Mouse (Mus musculus) E14TG2a.4 (cell line): ENCODE data around the gene Ccdc148.

Experiments used
- H3K27me3 ChIP-seq: 2 replicates; pipeline ENCODE4 v1.6.1; 2014; ENCODE audit warnings: low read length, control low read depth; ENCODE audit not compliant: insufficient read depth
- H3K36me3 ChIP-seq: 2 replicates; pipeline ENCODE4 v1.6.1; 2014; ENCODE audit warnings: low read length, control low read depth; ENCODE audit not compliant: insufficient read depth
- H3K4me1 ChIP-seq: replicated peaks from 2 replicates; pipeline ENCODE4 v1.6.1; 2014; ENCODE audit warnings: low read depth, low read length, control low read depth
- H3K4me3 ChIP-seq: replicated peaks from 2 replicates; pipeline ENCODE4 v1.5.1; 2014; ENCODE audit warnings: mild to moderate bottlenecking, low read length
- H3K9me3 ChIP-seq: 2 replicates; pipeline ENCODE4 v1.6.1; 2014; ENCODE audit warnings: low read length, control low read depth
- CTCF ChIP-seq: conservative IDR thresholded peaks from 2 replicates; pipeline ENCODE4 v1.5.1; 2014; ENCODE audit warnings: low read length
- NANOG ChIP-seq: IDR thresholded peaks from 2 replicates; pipeline ENCODE4 v1.6.1; 2014; ENCODE audit warnings: borderline replicate concordance, low read length, mixed read lengths
- POU5F1 ChIP-seq: IDR thresholded peaks from 2 replicates; pipeline ENCODE4 v1.6.1; 2014; ENCODE audit warnings: low read length, borderline replicate concordance

The Ccdc148 gene

DNA sequence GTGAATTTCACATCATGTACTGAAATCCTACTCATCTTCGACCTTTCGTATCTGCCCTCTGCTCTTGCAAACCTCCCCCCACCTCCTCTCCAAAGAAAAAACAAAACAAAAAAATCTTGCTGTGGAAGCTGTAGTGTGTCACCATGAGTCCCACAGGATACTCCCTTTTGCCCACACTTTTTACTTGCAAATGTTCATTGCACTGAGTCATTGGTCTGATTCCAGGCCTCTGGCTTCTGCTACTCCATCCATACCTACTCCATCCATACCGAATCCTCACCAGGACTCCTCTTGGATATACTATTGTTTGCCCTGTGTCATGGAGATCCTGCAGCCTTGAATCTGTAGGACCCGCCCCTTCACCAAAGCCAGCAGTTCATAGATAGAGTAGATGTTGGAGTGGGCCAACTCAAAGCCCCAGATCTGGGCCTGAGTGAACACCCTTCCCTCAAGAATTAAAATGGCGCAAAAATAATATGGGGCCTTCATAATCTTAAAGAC is 39.0 kb upstream of the Ccdc148 start:
- Histone ChIP-seq H3K4me1 (peaks cover 79% of the 10 kb centered on the region), H3K36me3 (peaks cover 21% of the 10 kb centered on the region; the same call in 1 of the 2 replicates), H3K27me3 (no peaks in the 10 kb centered on the region), H3K9me3 (no peaks in the 10 kb centered on the region), H3K4me3 (no peak overlapping the region)
- no peak for TF ChIP-seq POU5F1
- TF ChIP-seq NANOG, result no peak
- no peak for TF ChIP-seq CTCF

DNA sequence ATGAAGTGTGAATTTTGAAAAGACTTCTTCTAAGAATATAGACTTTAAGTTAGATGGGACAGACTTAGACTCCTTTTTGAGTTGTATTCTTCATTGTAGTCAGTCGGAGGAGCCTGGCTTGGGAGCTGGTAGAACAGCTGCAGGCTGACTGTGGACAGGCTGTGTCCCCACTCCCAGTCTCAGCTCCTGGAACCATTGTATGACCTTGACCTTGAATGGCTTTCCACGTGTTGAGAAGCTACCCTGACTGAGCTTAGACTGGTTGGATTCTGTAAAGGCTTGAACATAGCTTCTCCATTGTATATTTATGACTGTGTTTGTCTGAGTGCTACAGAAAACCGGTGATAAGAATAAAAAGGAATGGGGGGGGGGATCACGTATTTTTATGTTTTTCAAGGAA is 36.7 kb upstream of the Ccdc148 start:
- Histone ChIP-seq H3K4me1 (peaks cover 66% of the 10 kb centered on the region), H3K27me3 (no peaks in the 10 kb centered on the region), H3K9me3 (no peaks in the 10 kb centered on the region), H3K36me3 (peaks cover 23% of the 10 kb centered on the region), H3K4me3 (no peak overlapping the region)
- TF ChIP-seq CTCF, result no peak
- TF ChIP-seq POU5F1, result no peak
- TF ChIP-seq NANOG, result no peak

DNA sequence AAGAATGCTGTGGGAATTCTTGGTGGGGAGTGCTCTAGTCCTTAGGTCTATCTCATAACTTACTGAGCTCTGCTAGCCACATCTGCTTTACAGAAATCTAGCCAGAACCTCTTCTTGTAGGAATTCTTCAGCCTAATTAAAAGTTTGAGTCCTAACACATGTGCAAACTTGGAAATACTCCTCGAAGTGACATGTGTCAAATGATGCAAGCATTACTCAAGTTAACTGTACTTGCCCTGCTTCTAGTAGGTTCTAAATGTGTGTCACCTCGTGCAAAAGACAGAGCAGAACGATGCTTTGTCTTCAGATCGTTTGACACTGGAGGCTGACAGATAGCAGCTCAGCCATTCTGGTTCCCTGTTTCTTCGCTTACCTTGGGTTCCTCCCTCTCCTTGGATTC is 32.6 kb upstream of the Ccdc148 start:
- H3K27me3 ChIP-seq, result no peaks in the 10 kb centered on the region
- H3K4me3 ChIP-seq, result no peak overlapping the region
- TF ChIP-seq NANOG, result no peak
- no peak for TF ChIP-seq POU5F1
- no peak for TF ChIP-seq CTCF
- no peaks in the 10 kb centered on the region for H3K9me3 ChIP-seq
- H3K4me1 ChIP-seq, result peaks cover 52% of the 10 kb centered on the region
- H3K36me3 ChIP-seq, result peaks cover 47% of the 10 kb centered on the region

DNA sequence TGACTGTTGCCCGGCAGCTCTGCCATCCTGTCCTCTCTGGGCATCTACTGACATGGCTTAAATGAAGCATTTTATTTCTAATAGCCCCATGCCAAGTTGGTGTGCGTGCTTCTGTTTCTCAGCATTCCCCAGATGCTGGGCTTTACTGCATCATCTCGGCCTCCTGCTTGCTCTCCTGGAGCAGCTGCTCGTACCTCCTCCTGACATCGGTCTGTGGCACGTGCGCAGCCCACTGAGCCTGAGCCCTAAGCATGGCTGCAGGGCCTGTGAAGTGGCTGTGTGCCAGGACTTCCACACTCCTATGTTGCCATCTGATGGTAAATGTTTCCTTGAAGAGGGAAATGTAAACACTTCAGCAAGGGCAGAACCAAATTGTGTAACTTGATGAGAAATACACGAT is 31.0 kb upstream of the Ccdc148 start:
- Histone ChIP-seq H3K4me3 (no peak overlapping the region), H3K27me3 (no peaks in the 10 kb centered on the region), H3K36me3 (peaks cover 57% of the 10 kb centered on the region), H3K9me3 (no peaks in the 10 kb centered on the region), H3K4me1 (peaks cover 48% of the 10 kb centered on the region)
- TF ChIP-seq CTCF (no peak), POU5F1 (no peak), NANOG (no peak)

DNA sequence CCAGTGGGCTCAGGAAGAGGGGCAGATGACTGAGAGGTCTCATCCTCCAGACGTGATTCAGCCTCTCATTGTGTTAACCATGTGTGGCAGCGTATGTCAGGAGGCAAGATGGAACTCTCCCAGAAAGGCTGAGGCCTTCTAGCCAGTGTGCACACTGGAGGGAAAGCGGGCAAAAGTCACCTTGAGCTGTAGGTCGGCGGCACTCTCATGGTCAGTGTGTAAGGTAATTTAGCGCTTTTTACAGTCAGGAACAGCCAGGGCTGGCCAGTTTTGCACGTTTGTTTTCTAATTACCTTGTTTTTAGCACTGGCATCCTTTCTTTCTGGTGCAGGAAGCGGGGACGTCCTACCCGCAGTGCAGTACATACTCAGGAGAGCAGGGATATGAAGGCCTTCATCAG is 29.7 kb upstream of the Ccdc148 start:
- TF ChIP-seq POU5F1 (no peak), NANOG (no peak), CTCF (no peak)
- Histone ChIP-seq H3K9me3 (no peaks in the 10 kb centered on the region), H3K36me3 (peaks cover 57% of the 10 kb centered on the region), H3K4me1 (peaks cover 44% of the 10 kb centered on the region), H3K27me3 (no peaks in the 10 kb centered on the region), H3K4me3 (no peak overlapping the region)

DNA sequence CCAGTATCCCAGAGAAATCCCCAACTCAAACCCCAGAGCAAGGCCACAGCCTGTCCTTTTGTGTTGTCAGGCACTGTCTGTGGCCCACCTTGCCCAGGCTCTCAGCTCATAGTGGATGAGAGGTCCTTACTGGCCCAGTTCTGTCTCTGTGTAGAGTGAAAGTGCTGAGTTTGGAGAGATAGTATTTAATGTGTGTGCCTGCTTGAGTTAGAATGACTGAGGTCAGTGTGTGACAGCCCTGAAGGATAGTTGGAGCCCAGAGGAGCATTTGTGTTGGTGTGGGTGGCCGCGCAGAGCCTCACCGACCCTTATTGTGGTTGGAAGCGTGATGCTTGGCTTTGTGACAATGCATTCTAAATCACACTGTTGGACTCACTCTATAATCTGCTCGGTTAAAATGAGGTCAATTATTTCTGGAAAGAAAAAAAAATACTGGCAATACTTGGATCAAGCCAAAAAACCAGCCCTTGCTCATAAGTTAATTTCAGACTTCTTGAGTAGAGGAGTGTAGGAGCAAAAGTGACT is 29.2 kb upstream of the Ccdc148 start:
- peaks cover 57% of the 10 kb centered on the region for H3K36me3 ChIP-seq
- TF ChIP-seq POU5F1, result no peak
- no peak for TF ChIP-seq NANOG
- no peak for TF ChIP-seq CTCF
- peaks cover 44% of the 10 kb centered on the region for H3K4me1 ChIP-seq
- no peaks in the 10 kb centered on the region for H3K9me3 ChIP-seq
- no peaks in the 10 kb centered on the region for H3K27me3 ChIP-seq
- no peak overlapping the region for H3K4me3 ChIP-seq

DNA sequence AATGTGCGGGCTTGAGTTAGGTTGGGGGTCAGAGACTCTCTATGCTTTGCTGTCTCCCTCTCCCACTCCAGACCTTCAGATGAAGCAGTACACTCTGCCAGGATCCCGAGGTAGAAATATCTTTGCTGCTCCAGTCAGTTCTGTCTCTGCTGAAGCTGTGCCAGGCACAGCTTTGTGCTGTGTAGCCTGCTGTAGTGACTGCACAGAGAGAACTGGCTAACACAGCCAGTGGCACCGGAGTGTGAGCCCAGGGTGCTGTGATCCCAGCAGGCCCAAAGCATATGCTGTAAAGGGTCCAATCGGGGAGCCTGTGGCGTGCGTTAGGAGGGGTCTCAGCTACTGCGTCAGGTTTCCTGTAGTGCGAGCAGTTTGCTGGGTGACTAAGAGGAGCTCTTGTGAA is 27.8 kb upstream of the Ccdc148 start:
- TF ChIP-seq NANOG, result no peak
- no peak for TF ChIP-seq POU5F1
- TF ChIP-seq CTCF, result no peak
- Histone ChIP-seq H3K27me3 (no peaks in the 10 kb centered on the region), H3K4me1 (peaks cover 49% of the 10 kb centered on the region), H3K9me3 (no peaks in the 10 kb centered on the region), H3K4me3 (no peak overlapping the region), H3K36me3 (peaks cover 57% of the 10 kb centered on the region)

DNA sequence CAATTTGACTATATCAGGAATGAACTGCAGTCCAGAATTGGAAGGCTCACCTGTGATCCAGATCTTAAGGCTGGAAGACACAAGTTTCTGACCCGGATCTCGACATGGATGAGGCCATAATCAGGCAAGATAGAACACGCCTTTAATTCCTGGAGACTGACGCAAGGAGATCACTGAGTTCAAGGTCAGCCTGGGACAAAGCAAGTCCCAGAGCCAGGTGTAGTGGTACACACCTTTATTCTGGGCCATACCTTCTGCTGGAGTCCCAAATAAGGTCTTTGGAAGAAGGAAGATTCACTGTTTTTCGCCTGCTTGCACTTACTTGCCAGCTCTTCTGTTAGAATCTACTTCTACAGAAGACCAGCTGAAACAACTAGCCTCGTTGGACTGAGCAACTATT is 26.5 kb upstream of the Ccdc148 start:
- Histone ChIP-seq H3K36me3 (peaks cover 49% of the 10 kb centered on the region), H3K4me1 (peaks cover 62% of the 10 kb centered on the region), H3K4me3 (no peak overlapping the region), H3K9me3 (no peaks in the 10 kb centered on the region), H3K27me3 (no peaks in the 10 kb centered on the region)
- TF ChIP-seq NANOG, result no peak
- TF ChIP-seq POU5F1, result no peak
- TF ChIP-seq CTCF, result no peak

DNA sequence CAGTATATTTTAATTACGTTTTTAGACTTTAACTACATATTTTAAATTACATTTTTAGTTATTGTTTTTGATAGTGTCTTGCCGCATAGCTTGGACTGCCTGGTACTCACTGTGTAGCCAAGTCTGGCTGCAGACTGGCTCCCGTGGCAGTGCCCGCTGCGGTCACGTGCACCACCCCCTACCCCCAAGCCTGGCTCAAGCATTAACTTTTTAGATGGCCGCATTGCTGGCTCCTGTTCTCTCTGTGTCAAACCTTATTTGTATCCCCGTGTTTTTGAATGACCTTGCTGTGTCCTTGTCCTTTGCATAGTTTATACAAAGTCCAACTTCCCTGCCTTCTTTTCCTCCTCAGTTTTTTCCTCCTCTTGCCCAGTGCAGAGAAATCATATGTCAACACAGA is 25.6 kb upstream of the Ccdc148 start:
- no peaks in the 10 kb centered on the region for H3K9me3 ChIP-seq
- peaks cover 41% of the 10 kb centered on the region for H3K36me3 ChIP-seq
- TF ChIP-seq POU5F1, result no peak
- no peak for TF ChIP-seq CTCF
- TF ChIP-seq NANOG, result no peak
- H3K27me3 ChIP-seq, result no peaks in the 10 kb centered on the region
- H3K4me3 ChIP-seq, result no peak overlapping the region
- peaks cover 71% of the 10 kb centered on the region for H3K4me1 ChIP-seq
